Mouse (Mus musculus): ENCODE data around the gene Sh3bp4. TPM values are rescaled to one million over a fixed set of nuclear protein-coding genes. Genes with fewer than 3 reads are reported as not detected.

The Sh3bp4 gene
- polyA plus RNA-seq, 1 experiment from 2014 or later, result 35.3 TPM

GRCm38 (mm10) chr1:89137086-89137816 lies 67.0 kb downstream of the Sh3bp4 start:
- no peaks in the 10 kb centered on the region for H3K27me3 ChIP-seq (replicated peaks)

GRCm38 (mm10) chr1:89138316-89138715 lies 68.1 kb downstream of the Sh3bp4 start:
- no peak for ATAC-seq (ENCODE audit: low FRiP score, low read depth)

More at GRCm38 (mm10) chr1:89137086-89137816, 67.0 kb downstream of the Sh3bp4 start:
- Histone ChIP-seq H3K4me3 (no peak overlapping the region), H3K36me3 (peaks cover 34% of the 10 kb centered on the region), H3K9me3 (0 out of 2 replicates have a peak, but pooled peaks cover 7% of the 10 kb centered on the region), H3K4me2 (replicated peaks) (no peak overlapping the region), H3K9ac (no peak overlapping the region), H3K27ac (no peak overlapping the region), H3K4me1 (peaks cover 17% of the 10 kb centered on the region)
- WGBS, result 83% methylated on average over 13 of the region's 13 CpGs
- ATAC-seq (ENCODE audit: low FRiP score, low read depth), result peak; percentile 41; the same call in 1 of the 2 replicates

DNA sequence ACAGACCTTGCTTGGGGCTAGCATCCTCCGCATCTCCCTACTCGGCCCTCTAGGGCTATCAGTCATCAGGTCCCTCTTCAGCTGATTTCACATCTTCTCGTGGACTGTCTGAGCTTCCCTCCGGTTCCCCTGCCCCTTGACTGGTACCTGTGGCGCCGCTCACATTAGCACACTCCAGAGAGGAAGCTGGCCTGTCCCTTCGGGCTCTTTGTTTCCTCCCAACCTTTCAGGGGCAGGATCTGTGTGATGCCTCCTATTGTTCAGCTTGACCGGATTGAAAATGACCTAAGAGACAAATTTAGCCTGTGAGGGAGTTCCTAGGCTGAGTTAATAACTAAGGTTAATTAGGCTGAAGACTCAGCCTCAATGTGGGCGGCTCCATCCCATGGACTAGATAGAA lies 69.9 kb downstream of the Sh3bp4 start:
- Histone ChIP-seq H3K4me1 (peaks cover 17% of the 10 kb centered on the region), H3K9me3 (0 out of 2 replicates have a peak, but pooled peaks cover 7% of the 10 kb centered on the region), H3K36me3 (peaks cover 61% of the 10 kb centered on the region), H3K4me2 (replicated peaks) (no peak overlapping the region), H3K27me3 (replicated peaks) (no peaks in the 10 kb centered on the region), H3K9ac (no peak overlapping the region), H3K27ac (no peak overlapping the region), H3K4me3 (no peak overlapping the region)
- ATAC-seq (ENCODE audit: low FRiP score, low read depth), result no peak
- WGBS, result 88% methylated on average over 9 of the region's 9 CpGs

More at GRCm38 (mm10) chr1:89138316-89138715, 68.1 kb downstream of the Sh3bp4 start:
- Histone ChIP-seq H3K4me1 (peaks cover 17% of the 10 kb centered on the region), H3K27ac (no peak overlapping the region), H3K9me3 (0 out of 2 replicates have a peak, but pooled peaks cover 7% of the 10 kb centered on the region), H3K4me2 (replicated peaks) (no peak overlapping the region), H3K27me3 (replicated peaks) (no peaks in the 10 kb centered on the region), H3K36me3 (peaks cover 43% of the 10 kb centered on the region), H3K9ac (no peak overlapping the region), H3K4me3 (no peak overlapping the region)
- WGBS, result 88% methylated on average over 5 of the region's 5 CpGs

GRCm38 (mm10) chr1:89151071-89151470 lies 80.9 kb downstream of the Sh3bp4 start:
- H3K9me3 ChIP-seq, result no peaks in the 10 kb centered on the region
- WGBS, result 83% methylated on average over 7 of the region's 7 CpGs
- no peak overlapping the region for H3K4me3 ChIP-seq
- H3K36me3 ChIP-seq, result peaks cover 60% of the 10 kb centered on the region
- no peak overlapping the region for H3K27ac ChIP-seq
- H3K4me2 ChIP-seq (replicated peaks), result no peak overlapping the region
- no peak for ATAC-seq (ENCODE audit: low FRiP score, low read depth)
- H3K4me1 ChIP-seq, result peaks cover 10% of the 10 kb centered on the region; the same call in 1 of the 2 replicates
- H3K9ac ChIP-seq, result no peak overlapping the region
- H3K27me3 ChIP-seq (replicated peaks), result no peaks in the 10 kb centered on the region

DNA sequence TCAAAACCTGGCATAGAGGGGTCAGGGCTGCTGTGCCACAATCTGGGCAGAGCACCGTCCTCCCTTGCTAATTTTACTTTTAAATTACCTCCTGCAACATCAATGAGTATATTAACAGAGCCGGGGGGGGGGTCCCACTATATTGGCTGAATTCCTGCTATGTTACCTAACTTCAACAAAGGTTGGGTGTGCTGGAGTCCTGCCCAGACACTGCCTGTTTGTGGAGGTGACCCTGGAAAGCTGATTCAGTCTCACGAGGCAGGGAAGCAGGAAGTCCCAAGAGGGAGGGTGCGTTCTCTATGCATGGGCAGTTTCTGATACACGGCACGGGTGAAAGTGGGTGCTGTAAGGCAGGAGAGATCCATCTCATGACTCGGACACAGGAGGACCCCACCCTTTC lies 82.4 kb downstream of the Sh3bp4 start:
- Histone ChIP-seq H3K9ac (no peak overlapping the region), H3K36me3 (peaks cover 47% of the 10 kb centered on the region), H3K27ac (no peak overlapping the region)

DNA sequence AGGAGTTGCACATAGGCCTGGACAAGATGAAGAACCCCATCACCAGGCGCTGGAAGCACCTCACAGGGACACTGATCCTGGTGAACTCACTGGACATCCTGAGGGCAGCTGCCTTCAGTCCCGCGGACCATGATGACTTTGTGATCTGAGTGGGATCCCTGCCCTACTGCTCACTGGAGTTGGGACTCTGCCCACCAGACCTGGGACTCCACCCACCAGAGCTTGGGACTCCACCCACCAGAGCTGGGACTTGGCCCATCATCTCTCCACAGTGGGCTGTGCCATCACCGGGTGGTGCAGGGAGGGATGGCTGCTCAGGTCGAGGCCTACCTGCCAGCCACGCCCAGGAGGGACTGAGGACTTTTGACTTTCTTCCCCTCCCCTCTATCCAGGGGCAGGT lies 83.0 kb downstream of the Sh3bp4 start:
- no peaks in the 10 kb centered on the region for H3K27me3 ChIP-seq (replicated peaks)
- peaks cover 45% of the 10 kb centered on the region for H3K36me3 ChIP-seq
- H3K9me3 ChIP-seq, result no peaks in the 10 kb centered on the region
- no peak overlapping the region for H3K27ac ChIP-seq
- H3K4me1 ChIP-seq, result peaks cover 2% of the 10 kb centered on the region; the same call in 1 of the 2 replicates
- no peak overlapping the region for H3K4me2 ChIP-seq (replicated peaks)
- H3K4me3 ChIP-seq, result no peak overlapping the region
- 92% methylated on average over 6 of the region's 6 CpGs for WGBS
- no peak overlapping the region for H3K9ac ChIP-seq
- ATAC-seq (ENCODE audit: low FRiP score, low read depth), result no peak

More for the DNA sequence above, 82.4 kb downstream of the Sh3bp4 start:
- no peak for ATAC-seq (ENCODE audit: low FRiP score, low read depth)
- 85% methylated on average over 7 of the region's 7 CpGs for whole genome bisulfite sequencing
- Histone ChIP-seq H3K27me3 (replicated peaks) (no peaks in the 10 kb centered on the region), H3K4me1 (peaks cover 8% of the 10 kb centered on the region; the same call in 1 of the 2 replicates), H3K4me2 (replicated peaks) (no peak overlapping the region), H3K9me3 (no peaks in the 10 kb centered on the region), H3K4me3 (no peak overlapping the region)

- Histone ChIP-seq H3K36me3 (no peaks in the 10 kb centered on the region), H3K4me3 (no peak overlapping the region), H3K9me3 (no peaks in the 10 kb centered on the region), H3K9ac (no peak overlapping the region), H3K4me1 (peaks cover 6% of the 10 kb centered on the region; the same call in 1 of the 2 replicates), H3K4me2 (replicated peaks) (no peak overlapping the region), H3K27ac (no peak overlapping the region), H3K27me3 (replicated peaks) (no peaks in the 10 kb centered on the region)
- WGBS, result 91% methylated on average over 6 of the region's 6 CpGs
- ATAC-seq (ENCODE audit: low FRiP score, low read depth), result no peak
Measured at GRCm38 (mm10) chr1:89163483-89163882, 93.3 kb downstream of the Sh3bp4 start.

DNA sequence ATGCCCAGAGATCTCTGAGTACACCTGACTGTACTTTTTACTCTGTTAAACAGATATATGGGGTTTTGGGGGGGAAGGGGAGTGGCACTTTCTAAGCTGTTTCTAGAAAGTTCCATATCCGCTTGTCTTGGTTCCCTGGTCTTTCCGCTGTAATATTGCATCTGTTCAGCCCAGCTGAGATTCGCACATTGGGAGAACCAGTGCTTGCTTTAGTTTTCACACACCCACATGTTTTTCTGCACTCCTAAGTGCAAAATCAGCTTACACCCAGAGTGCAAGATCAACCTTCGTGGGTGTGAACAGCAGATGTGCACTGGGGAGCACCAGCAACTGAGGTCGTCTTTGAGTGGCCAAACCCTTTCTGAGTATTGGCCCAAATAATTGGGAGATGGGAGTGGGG lies 94.1 kb downstream of the Sh3bp4 start:
- 88% methylated on average over 5 of the region's 5 CpGs for WGBS
- Histone ChIP-seq H3K9me3 (no peaks in the 10 kb centered on the region), H3K4me2 (replicated peaks) (no peak overlapping the region), H3K27ac (no peak overlapping the region), H3K9ac (no peak overlapping the region), H3K36me3 (no peaks in the 10 kb centered on the region), H3K4me1 (peaks cover 6% of the 10 kb centered on the region; the same call in 1 of the 2 replicates), H3K4me3 (no peak overlapping the region), H3K27me3 (replicated peaks) (no peaks in the 10 kb centered on the region)
- ATAC-seq (ENCODE audit: low FRiP score, low read depth), result no peak

- Histone ChIP-seq H3K9ac (no peak overlapping the region), H3K9me3 (no peaks in the 10 kb centered on the region), H3K4me1 (peaks cover 6% of the 10 kb centered on the region; the same call in 1 of the 2 replicates), H3K4me3 (no peak overlapping the region), H3K36me3 (no peaks in the 10 kb centered on the region), H3K4me2 (replicated peaks) (no peak overlapping the region), H3K27me3 (replicated peaks) (no peaks in the 10 kb centered on the region), H3K27ac (no peak overlapping the region)
- ATAC-seq (ENCODE audit: low FRiP score, low read depth), result no peak
- 67% methylated on average over 7 of the region's 7 CpGs for WGBS
Measured at GRCm38 (mm10) chr1:89164685-89165084, 94.5 kb downstream of the Sh3bp4 start.

GRCm38 (mm10) chr1:89166814-89167249 lies 96.6 kb downstream of the Sh3bp4 start:
- Histone ChIP-seq H3K4me3 (no peak overlapping the region), H3K27me3 (replicated peaks) (no peaks in the 10 kb centered on the region), H3K9ac (no peak overlapping the region), H3K4me2 (replicated peaks) (no peak overlapping the region), H3K36me3 (no peaks in the 10 kb centered on the region), H3K27ac (no peak overlapping the region), H3K9me3 (no peaks in the 10 kb centered on the region), H3K4me1 (peaks cover 6% of the 10 kb centered on the region; the same call in 1 of the 2 replicates)
- 54% methylated on average over 9 of the region's 9 CpGs for WGBS
- no peak for ATAC-seq (ENCODE audit: low FRiP score, low read depth)

DNA sequence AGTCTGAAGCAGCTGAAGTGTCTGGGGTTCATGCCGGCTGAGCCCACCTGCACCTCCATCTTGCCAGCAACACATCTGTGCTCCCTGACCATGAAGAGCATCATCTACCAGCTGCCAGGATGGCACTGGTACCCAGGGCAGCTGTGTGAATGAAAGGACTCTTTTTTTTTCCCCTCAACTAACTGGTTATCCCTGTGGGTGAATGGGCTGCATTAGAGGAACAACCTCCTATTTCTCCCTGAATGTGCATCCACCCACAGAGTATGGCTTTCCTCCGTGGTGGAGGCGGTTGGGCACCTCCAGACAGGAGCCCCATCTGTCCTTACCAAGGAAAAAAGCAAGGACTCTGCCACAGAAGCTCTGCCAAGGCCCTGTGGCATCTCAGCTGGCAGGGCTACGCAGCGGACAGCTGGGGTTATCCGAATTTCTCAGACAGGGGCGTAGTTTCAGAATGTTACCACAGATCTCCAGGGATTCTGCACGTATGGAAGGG lies 101.1 kb downstream of the Sh3bp4 start:
- 0 out of 2 replicates have a peak, but pooled peaks cover 3% of the 10 kb centered on the region for H3K9me3 ChIP-seq
- no peak for ATAC-seq (ENCODE audit: low FRiP score, low read depth)
- H3K36me3 ChIP-seq, result no peaks in the 10 kb centered on the region
- no peaks in the 10 kb centered on the region for H3K27me3 ChIP-seq (replicated peaks)
- H3K4me1 ChIP-seq, result peaks cover 6% of the 10 kb centered on the region; the same call in 1 of the 2 replicates
- WGBS, result 83% methylated on average over 8 of the region's 8 CpGs
- H3K27ac ChIP-seq, result no peak overlapping the region
- no peak overlapping the region for H3K4me3 ChIP-seq
- no peak overlapping the region for H3K9ac ChIP-seq
- no peak overlapping the region for H3K4me2 ChIP-seq (replicated peaks)

GRCm38 (mm10) chr1:89174621-89175020 lies 104.4 kb downstream of the Sh3bp4 start:
- WGBS, result 78% methylated on average over 7 of the region's 7 CpGs
- Histone ChIP-seq H3K9me3 (0 out of 2 replicates have a peak, but pooled peaks cover 4% of the 10 kb centered on the region), H3K4me3 (no peak overlapping the region), H3K27ac (no peak overlapping the region), H3K36me3 (no peaks in the 10 kb centered on the region), H3K4me2 (replicated peaks) (no peak overlapping the region), H3K27me3 (replicated peaks) (no peaks in the 10 kb centered on the region), H3K9ac (no peak overlapping the region), H3K4me1 (no peaks in the 10 kb centered on the region)
- ATAC-seq (ENCODE audit: low FRiP score, low read depth), result no peak

All from neural tube, embryonic 12.5 days (tissue).